Mouse (Mus musculus) stomach, postnatal 0 days (tissue): ENCODE measurements around the gene Fam8a1.

ENCODE experiments used
- CTCF ChIP-seq: IDR thresholded peaks from 2 replicates; pipeline ENCODE4 v1.5.1; 2016; ENCODE audit warnings: antibody characterized with exemption, low read depth, mild to moderate bottlenecking, moderate library complexity
- EP300 ChIP-seq: optimal IDR thresholded peaks from 2 replicates; pipeline ENCODE3; 2016; ENCODE audit warnings: antibody characterized with exemption

DNA sequence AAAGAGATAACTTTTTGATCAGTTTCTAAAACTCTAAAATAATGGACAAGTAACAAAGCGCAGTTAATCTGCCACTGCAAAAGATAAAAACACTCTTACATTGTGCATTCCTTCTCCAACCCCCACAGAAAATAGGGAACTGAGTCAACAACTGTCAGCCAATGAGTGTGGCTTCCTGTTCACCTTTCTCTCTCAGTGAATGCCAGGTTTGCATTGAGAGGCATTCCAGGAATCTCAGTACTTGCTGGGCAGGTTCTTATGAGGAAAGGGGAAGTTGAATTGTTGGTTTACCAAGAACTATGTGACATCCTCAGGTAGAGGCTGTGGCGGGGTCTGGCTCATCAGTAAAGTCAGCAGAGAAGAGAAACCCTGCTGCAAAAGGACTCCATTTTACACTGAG lies 27.5 kb downstream of the Fam8a1 start:
- TF ChIP-seq EP300: no peak
- no peak for TF ChIP-seq CTCF
